ENCODE assay signal across 13 mouse cellular contexts in genomic region chr4:131356316-131356715, GRCm38 (mm10).
DNase-seq lines count a peak whose midpoint lies in the region; ATAC-seq and TF ChIP-seq lines count a peak whose summit lies in the region.
"Had no signal": no experiment of that assay in that cellular context is flagged by ENCODE, and none has a peak within 500 bp of the region (broad histone marks: within the 10 kb centered on the region; RNA-seq: fewer than 3 reads in every experiment).

No protein-coding gene starts in this region.

- H3K4me1 ChIP-seq in kidney, embryonic 14.5 days (ENCODE audit: control insufficient read depth, insufficient read depth, low read length): no peaks in the 10 kb centered on the region
- H3K4me1 ChIP-seq in CH12.LX (ENCODE audit: control insufficient read depth in 1 of 2, insufficient read depth in 2 of 2): peaks cover 11 to 35% of the 10 kb centered on the region in 2 experiments

- no peak for TF ChIP-seq RAD21 in CH12.LX (IDR thresholded peaks at IDR 0.05; ENCODE audit: low read depth, low read length)

- H3K4me3 ChIP-seq in kidney, embryonic 14.5 days (ENCODE audit: low read length): no peak overlapping the region
- H3K4me3 ChIP-seq in CH12.LX (replicated peaks in 1 of 3; ENCODE audit: low read depth in 2 of 3, low read length in 2 of 3, poor library complexity in 1 of 3): peak overlapping the region; percentile 49 to 55 (median 54)
- H3K4me3 ChIP-seq: lung, embryonic 15.5 days had no signal

- peak; percentile 55; the same call in 1 of the 2 replicates for ATAC-seq in kidney, embryonic 14.5 days (ENCODE audit: low FRiP score, low TSS enrichment)
- ATAC-seq: midbrain, embryonic 16.5 days had no signal

- TF ChIP-seq CTCF in CH12.LX (conservative IDR thresholded peaks at IDR 0.05 in 1 of 2, IDR thresholded peaks at IDR 0.05 in 1 of 2; ENCODE audit: low read depth in 2 of 2, low read length in 2 of 2): no peak

- H3K36me3 ChIP-seq in kidney, embryonic 14.5 days (ENCODE audit: control insufficient read depth, insufficient read depth, low read length): no peaks in the 10 kb centered on the region
- H3K36me3 ChIP-seq in CH12.LX (replicated peaks in 1 of 2; ENCODE audit: control insufficient read depth in 1 of 2, insufficient read depth in 1 of 2, low read length in 1 of 2): no peaks in the 10 kb centered on the region
- H3K36me3 ChIP-seq: lung, embryonic 15.5 days had no signal

- no peaks in the 10 kb centered on the region for H3K9me3 ChIP-seq in kidney, embryonic 14.5 days (ENCODE audit: control insufficient read depth, low read length)
- H3K9me3 ChIP-seq in CH12.LX (replicated peaks; ENCODE audit: low read length): no peaks in the 10 kb centered on the region
- H3K9me3 ChIP-seq: lung, embryonic 15.5 days had no signal

- H3K9ac ChIP-seq in kidney, embryonic 14.5 days (ENCODE audit: low read depth, low read length): no peak overlapping the region
- peak overlapping the region; percentile 34 for H3K9ac ChIP-seq in CH12.LX (ENCODE audit: insufficient read depth, low read depth)
- H3K9ac ChIP-seq: lung, embryonic 15.5 days had no signal

- H3K4me2 ChIP-seq in kidney, embryonic 14.5 days (replicated peaks; ENCODE audit: low read depth, low read length): no peak overlapping the region
- peak overlapping the region; percentile 47 for H3K4me2 ChIP-seq in CH12.LX (ENCODE audit: insufficient read depth, low read depth, poor library complexity, severe bottlenecking)
- H3K4me2 ChIP-seq: lung, embryonic 15.5 days had no signal

- intact Hi-C loops in left cerebral cortex, postnatal 36 days (cut with DNase I): loop anchor here (5.0 kb wide), 1 partner anchor 79 kb away; no protein-coding TSS in a partner anchor

- no peaks in the 10 kb centered on the region for H3K79me2 ChIP-seq in CH12.LX (replicated peaks; ENCODE audit: control insufficient read depth, extremely low read depth, insufficient read depth, poor library complexity, severe bottlenecking)

- H3K27ac ChIP-seq in kidney, embryonic 14.5 days (ENCODE audit: low read depth, low read length): no peak overlapping the region
- H3K27ac ChIP-seq in CH12.LX (ENCODE audit: insufficient read depth, low read depth): no peak overlapping the region
- H3K27ac ChIP-seq: lung, embryonic 15.5 days; stomach, postnatal 0 days had no signal

- no peak for TF ChIP-seq EP300 in CH12.LX (IDR thresholded peaks at IDR 0.05; ENCODE audit: low read length)

- no peak for TF ChIP-seq POLR2A in CH12.LX (IDR thresholded peaks at IDR 0.05; ENCODE audit: low read depth, low read length)

- H3K27me3 ChIP-seq in kidney, embryonic 14.5 days (ENCODE audit: control insufficient read depth, insufficient read depth, low read length): no peaks in the 10 kb centered on the region
- H3K27me3 ChIP-seq in CH12.LX (replicated peaks): peaks cover 18% of the 10 kb centered on the region
- H3K27me3 ChIP-seq: lung, embryonic 15.5 days had no signal

- in situ Hi-C loops in CH12.LX (cut with MboI; ENCODE audit: low pct_ligation_motif_present, low pct_unique_long_range_greater_than_20kb, low sequenced_read_pairs): loop anchor here (10.0 kb wide), 1 partner anchor 82 kb away; no protein-coding TSS in a partner anchor

- dilution Hi-C loops in CH12.LX (cut with MboI; ENCODE audit: extremely low pct_ligation_motif_present, extremely low pct_unique_long_range_greater_than_20kb, low sequenced_read_pairs): no loop called here

- DNase-seq in kidney, adult 11 months: no peak
- no peak for DNase-seq in CH12.LX (ENCODE audit: extremely low read depth)
- DNase-seq in frontal cortex, adult 2 months (ENCODE audit: extremely low spot score in 1 of 2, low spot score in 1 of 2): peak; percentile 79 to 84
- DNase-seq in left cerebral cortex, postnatal 36 days (ENCODE audit: low spot score in 2 of 2): peak; percentile 61
- DNase-seq in adrenal gland, postnatal 36 days: no peak
- no peak for DNase-seq in cerebellum, adult 8-10 months
- no peak for DNase-seq in yolk sac, embryonic 10.5 days (ENCODE audit: low spot score)
- DNase-seq: gastrocnemius, postnatal 10 days; kidney, adult 9 months had no signal

- 44% methylated on average over 12 of the region's 12 CpGs for WGBS in kidney, embryonic 14.5 days

TF ChIP-seq in CH12.LX, 34 proteins besides CTCF, POLR2A, EP300 and RAD21:
- TF ChIP-seq MAZ (IDR thresholded peaks at IDR 0.05; ENCODE audit: low read depth, low read length) (no peak), SMC3 (IDR thresholded peaks at IDR 0.05; ENCODE audit: low read depth, low read length) (no peak), MAFK (IDR thresholded peaks at IDR 0.05; ENCODE audit: insufficient replicate concordance, low read length) (peak; percentile 96)

Comparison
In these comparisons a context has a peak if more than half of its experiments do, and no peak if none do; other contexts are left out.
1. DNase-seq: peak in frontal cortex, adult 2 months (2 of 2) and left cerebral cortex, postnatal 36 days (2 of 2); none in kidney, adult 11 months (single experiment), CH12.LX (single experiment), adrenal gland, postnatal 36 days (0 of 2), cerebellum, adult 8-10 months (single experiment) and yolk sac, embryonic 10.5 days (single experiment).